Mouse (Mus musculus) telencephalon, adult 2 months (tissue): ENCODE measurements around the gene Atp13a2.

Source experiments
- DNase-seq: peaks from one replicate; pipeline ENCODE4 v3.0.0-alpha.2; 2011; ENCODE audit warnings: low read depth, low spot score

Gene Atp13a2

GRCm38 (mm10) chr4:140961467-140962206 lies 25.0 kb upstream of the Atp13a2 start:
- DNase-seq = no peak

- DNase-seq = no peak
These were observed 24.3 kb upstream of the Atp13a2 start for GRCm38 (mm10) chr4:140962207-140962909.

DNA sequence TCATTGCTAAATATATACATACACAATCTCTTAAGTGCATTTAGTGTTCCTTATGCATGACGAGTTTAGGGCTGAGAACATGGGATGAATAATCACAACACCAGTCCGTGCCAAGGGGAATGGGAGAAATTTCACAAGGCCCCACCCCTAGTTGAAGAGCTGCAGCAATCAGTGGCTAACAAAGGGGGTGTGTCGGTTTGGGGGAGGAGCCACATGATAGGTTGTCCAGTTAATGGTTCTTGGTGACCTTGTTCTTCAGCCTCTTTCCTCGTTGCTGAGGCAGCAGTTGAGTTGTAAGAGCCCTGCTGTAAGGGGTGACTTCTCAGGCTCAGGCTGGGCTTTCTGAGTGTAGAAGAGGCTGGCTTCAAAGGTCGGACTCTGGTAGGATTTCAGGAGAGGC lies 23.7 kb upstream of the Atp13a2 start:
- no peak for DNase-seq

- peak; percentile 48 for DNase-seq
These were observed 22.6 kb upstream of the Atp13a2 start for GRCm38 (mm10) chr4:140963941-140964597.

DNA sequence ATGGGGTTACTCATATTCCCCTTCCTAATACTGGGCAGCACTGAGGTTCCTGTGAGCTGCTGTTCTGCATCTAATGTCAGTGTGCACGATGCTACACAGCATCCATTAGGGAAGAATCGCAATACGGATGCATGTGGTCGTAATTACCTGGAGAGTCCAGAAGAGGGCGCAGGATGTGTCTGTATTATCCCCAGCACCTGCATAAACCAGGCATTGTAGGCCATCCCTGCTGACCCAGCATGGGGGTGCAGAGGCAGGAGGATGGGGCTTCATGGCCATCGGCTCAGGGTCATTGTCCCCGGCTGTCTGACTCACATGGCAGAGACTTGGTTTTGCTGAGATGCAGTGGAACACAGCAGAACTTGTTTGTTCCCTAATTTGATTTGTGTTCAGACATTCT lies 22.1 kb upstream of the Atp13a2 start:
- DNase-seq = peak; percentile 52

GRCm38 (mm10) chr4:140967386-140968159 lies 19.1 kb upstream of the Atp13a2 start:
- DNase-seq = no peak

DNA sequence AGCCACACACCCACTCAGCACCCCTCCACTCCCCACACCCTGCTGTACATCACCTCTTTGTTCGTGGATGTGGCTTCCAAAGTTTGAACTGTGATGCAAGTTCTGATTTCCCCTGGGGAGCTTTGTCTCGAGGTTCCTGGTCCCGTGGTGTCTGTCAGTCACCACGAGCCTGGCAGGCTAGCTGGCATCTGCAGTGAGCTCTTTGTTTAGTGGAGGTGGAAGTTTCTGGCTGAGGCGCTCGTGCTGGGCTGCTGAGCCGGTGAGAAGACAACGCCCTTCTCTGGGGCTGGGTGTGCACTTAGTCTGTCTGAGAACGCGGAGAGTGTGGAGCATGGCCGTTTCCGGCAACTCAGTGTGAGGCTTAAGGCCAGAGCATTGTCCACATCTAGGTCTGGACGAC lies 15.0 kb upstream of the Atp13a2 start:
- no peak for DNase-seq

DNA sequence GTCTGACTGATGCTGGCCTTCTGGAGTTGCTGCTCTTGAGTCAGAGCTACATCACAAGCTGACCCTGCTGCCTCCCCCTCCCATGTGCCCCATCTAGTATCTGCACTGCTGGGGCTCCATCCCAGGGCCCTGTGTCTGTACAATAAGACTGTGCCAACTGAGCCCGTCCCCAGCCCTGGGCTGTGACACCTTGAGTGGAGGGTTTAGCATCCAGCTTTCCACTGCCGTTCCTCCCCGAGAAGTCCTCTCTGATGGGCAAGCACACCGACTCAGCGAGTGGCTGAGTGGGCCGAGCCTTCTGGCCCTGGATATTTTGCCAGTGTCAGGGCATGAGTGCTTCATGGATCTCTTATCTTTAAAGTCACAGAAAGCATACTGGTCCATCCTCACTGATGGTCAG lies 12.3 kb upstream of the Atp13a2 start:
- DNase-seq = no peak

- DNase-seq = no peak
These were observed 11.3 kb upstream of the Atp13a2 start for GRCm38 (mm10) chr4:140975356-140975755.

DNA sequence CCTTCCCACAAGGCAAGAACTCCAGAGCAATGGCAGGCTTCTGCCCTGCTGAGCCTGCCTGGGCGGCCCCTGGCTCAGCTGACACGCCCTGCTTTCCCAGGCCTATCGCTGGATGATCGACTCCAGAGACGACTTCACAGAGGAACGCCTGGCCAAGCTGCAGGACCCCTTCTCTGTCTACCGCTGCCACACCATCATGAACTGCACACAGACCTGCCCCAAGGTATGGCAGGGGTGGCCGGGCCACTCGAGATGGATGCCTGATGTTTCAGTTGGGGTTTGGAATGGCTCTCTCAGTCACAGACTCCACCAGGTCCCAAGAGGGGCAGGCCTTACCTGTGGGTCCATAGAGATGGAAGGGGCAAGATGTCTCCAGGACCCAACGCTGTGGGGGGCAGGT lies 9.4 kb upstream of the Atp13a2 start:
- no peak for DNase-seq

DNA sequence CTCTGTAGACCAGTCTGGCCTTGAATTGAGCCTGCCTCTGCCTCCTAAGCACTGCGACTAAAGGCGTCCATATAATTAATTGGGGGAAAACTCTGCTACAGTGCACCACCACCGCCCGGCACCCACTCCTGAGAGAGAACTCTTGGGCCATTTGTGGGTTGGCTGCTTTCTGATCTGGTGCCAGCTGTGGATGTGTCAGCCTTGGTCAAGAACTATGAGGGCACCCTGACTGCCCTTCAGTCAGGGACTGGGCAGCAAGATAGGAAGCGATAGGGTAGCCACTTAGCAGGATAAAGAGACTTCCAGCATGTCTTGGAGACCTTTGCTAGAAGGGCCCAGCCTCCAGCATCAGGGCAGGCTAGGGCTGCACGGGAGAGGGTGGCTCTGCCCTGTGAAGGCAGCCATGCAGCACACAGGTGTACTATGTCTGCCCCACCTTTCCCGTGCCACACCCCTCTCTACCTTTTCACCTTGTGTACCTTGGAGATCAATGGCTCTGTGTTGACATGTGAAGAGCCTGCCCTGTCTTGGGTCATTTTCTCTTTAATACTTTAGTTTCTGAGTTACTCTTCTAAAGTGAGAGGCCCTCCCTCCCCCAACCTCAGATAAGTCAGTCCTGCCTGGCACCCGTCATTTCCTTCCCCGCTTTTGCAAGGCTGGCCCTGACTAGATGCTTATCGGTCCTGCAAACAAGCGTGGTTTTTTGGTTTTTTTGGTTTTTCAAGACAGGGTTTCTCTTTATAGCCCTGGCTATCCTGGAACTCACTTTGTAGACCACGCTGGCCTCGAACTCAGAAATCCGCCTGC lies 8.6 kb upstream of the Atp13a2 start:
- DNase-seq = no peak

GRCm38 (mm10) chr4:140981605-140982004 lies 5.1 kb upstream of the Atp13a2 start:
- DNase-seq = no peak

DNA sequence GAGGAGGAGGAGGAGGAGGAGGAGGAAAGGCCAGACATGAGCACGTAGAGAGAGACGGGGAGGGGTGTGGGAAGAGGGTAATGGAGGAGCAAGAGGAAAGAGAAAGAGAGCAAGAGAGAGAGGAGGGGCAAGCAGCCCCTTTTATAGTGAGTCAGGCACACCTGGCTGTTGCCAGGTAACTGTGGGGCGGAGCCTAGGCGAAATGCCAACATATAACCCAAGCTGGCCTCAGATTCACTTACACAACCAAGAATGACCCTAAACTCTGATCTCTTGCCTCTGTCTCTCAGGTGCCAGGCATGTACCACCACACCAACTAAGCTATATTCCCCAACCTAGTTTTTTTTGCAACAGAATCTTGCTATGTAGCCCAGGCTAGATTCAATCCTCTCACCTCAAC lies 3.9 kb upstream of the Atp13a2 start:
- DNase-seq = no peak

- DNase-seq = peak; percentile 43
These were observed 3.2 kb upstream of the Atp13a2 start for GRCm38 (mm10) chr4:140983442-140983841.

- no peak for DNase-seq
These were observed 2.1 kb upstream of the Atp13a2 start for GRCm38 (mm10) chr4:140984544-140984943.

GRCm38 (mm10) chr4:140986024-140986710 lies 506 bp upstream of the Atp13a2 start:
- DNase-seq = no peak

GRCm38 (mm10) chr4:140987476-140987875 lies 803 bp downstream of the Atp13a2 start:
- DNase-seq = no peak

GRCm38 (mm10) chr4:140988706-140989290 lies 2.1 kb downstream of the Atp13a2 start:
- DNase-seq = no peak

- no peak for DNase-seq
These were observed 2.8 kb downstream of the Atp13a2 start for GRCm38 (mm10) chr4:140989447-140989846.

GRCm38 (mm10) chr4:140992215-140992614 lies 5.5 kb downstream of the Atp13a2 start:
- DNase-seq = no peak
